In the genomic region with DNA sequence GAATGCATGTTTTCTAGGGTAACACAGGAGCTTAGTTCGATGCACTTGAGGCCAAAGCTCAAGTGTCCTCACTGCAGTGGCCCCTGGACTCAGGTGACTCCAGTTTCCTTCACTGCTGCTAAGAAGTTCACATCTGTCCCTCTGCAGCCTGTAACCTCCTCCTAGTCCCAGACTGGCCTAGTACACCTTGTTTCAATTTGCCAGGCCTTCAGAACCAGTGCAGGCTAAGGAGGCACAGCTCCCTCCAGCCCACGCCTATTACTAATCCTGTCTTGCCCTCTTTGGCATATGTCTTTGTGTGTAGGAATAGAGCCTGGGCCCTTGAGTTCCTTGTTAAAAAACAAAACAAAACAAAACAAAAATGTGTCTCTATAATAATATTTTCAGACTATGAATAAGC, we compare ENCODE assay signal across 8 mouse cellular contexts. TPM values are rescaled to one million over a fixed set of nuclear protein-coding genes. Genes with fewer than 3 reads are reported as not detected.
DNase-seq lines count a peak whose midpoint lies in the region; ATAC-seq and TF ChIP-seq lines count a peak whose summit lies in the region.

No protein-coding gene starts in this region.

- peaks cover 16% of the 10 kb centered on the region for H3K4me1 ChIP-seq in limb, embryonic 12.5 days (replicated peaks)
- H3K4me1 ChIP-seq in neural tube, embryonic 14.5 days (ENCODE audit: control insufficient read depth, insufficient read depth, low read length) = peaks cover 13% of the 10 kb centered on the region; the same call in 1 of the 2 replicates

- no peak for DNase-seq in left cerebral cortex, adult 2 months (ENCODE audit: extremely low spot score in 1 of 2, low spot score in 2 of 2)
- DNase-seq in left cerebral cortex, postnatal 14 days (ENCODE audit: low spot score in 2 of 2) = no peak
- DNase-seq in left cerebral cortex, postnatal 10 days (ENCODE audit: extremely low spot score in 1 of 2, low spot score in 2 of 2) = no peak
- no peak for DNase-seq in right cerebral cortex, postnatal 36 days (ENCODE audit: low spot score in 2 of 2)
- no peak for DNase-seq in frontal cortex, postnatal 36 days (ENCODE audit: low spot score in 2 of 2)

- ATAC-seq in erythroid progenitor cell, adult 5-6 weeks (replicated peaks; ENCODE audit: low FRiP score, poor library complexity, severe bottlenecking) = 0 out of 2 replicates have a peak, but pooled peaks have one; percentile 15
- peak; percentile 54; the same call in 1 of the 2 replicates for ATAC-seq in limb, embryonic 12.5 days (ENCODE audit: insufficient number of reproducible peaks, insufficient read depth, low FRiP score, low TSS enrichment, low read depth)
- ATAC-seq in neural tube, embryonic 14.5 days (ENCODE audit: low read depth) = peak; percentile 39; the same call in 1 of the 2 replicates

- no peaks in the 10 kb centered on the region for H3K9me3 ChIP-seq in limb, embryonic 12.5 days
- H3K9me3 ChIP-seq in neural tube, embryonic 14.5 days (ENCODE audit: control insufficient read depth, low read length) = no peaks in the 10 kb centered on the region

- H3K27me3 ChIP-seq in limb, embryonic 12.5 days = no peaks in the 10 kb centered on the region
- H3K27me3 ChIP-seq in neural tube, embryonic 14.5 days (ENCODE audit: control insufficient read depth, insufficient read depth, low read length) = no peaks in the 10 kb centered on the region

- intact Hi-C loops in left cerebral cortex, adult 2 months (cut with DNase I) = no loop called here
- intact Hi-C loops in left cerebral cortex, postnatal 14 days (cut with DNase I) = no loop called here
- intact Hi-C loops in left cerebral cortex, postnatal 10 days (cut with DNase I) = loop anchor here (5.0 kb wide), 1 partner anchor 60 kb away; no protein-coding TSS in a partner anchor

- no peak overlapping the region for H3K9ac ChIP-seq in limb, embryonic 12.5 days (replicated peaks)
- no peak overlapping the region for H3K9ac ChIP-seq in neural tube, embryonic 14.5 days (replicated peaks; ENCODE audit: low read depth, low read length)

- H3K4me3 ChIP-seq in left cerebral cortex, adult 2 months = peak overlapping the region; percentile 89
- no peak overlapping the region; the same call in 1 of the 2 replicates for H3K4me3 ChIP-seq in limb, embryonic 12.5 days (replicated peaks)
- H3K4me3 ChIP-seq in neural tube, embryonic 14.5 days (ENCODE audit: low read depth, low read length) = no peak overlapping the region

- peak overlapping the region; percentile 68 for H3K27ac ChIP-seq in left cerebral cortex, adult 2 months
- H3K27ac ChIP-seq in limb, embryonic 12.5 days = peak overlapping the region; percentile 67
- H3K27ac ChIP-seq in neural tube, embryonic 14.5 days (ENCODE audit: low read depth, low read length) = no peak overlapping the region

- no peak for TF ChIP-seq CTCF in left cerebral cortex, adult 2 months (IDR thresholded peaks at IDR 0.05)

- 48% methylated on average over 2 of the region's 2 CpGs for WGBS in limb, embryonic 12.5 days
- WGBS in neural tube, embryonic 14.5 days = 88% methylated on average over 2 of the region's 2 CpGs

- 0 out of 2 replicates have a peak overlapping the region, but pooled peaks have one; percentile 69 for H3K4me2 ChIP-seq in limb, embryonic 12.5 days
- H3K4me2 ChIP-seq in neural tube, embryonic 14.5 days (ENCODE audit: low read depth, low read length) = no peak overlapping the region

- H3K36me3 ChIP-seq in limb, embryonic 12.5 days = peaks cover 20% of the 10 kb centered on the region
- peaks cover 10% of the 10 kb centered on the region; the same call in 1 of the 2 replicates for H3K36me3 ChIP-seq in neural tube, embryonic 14.5 days (ENCODE audit: control insufficient read depth, insufficient read depth, low read length)

RNA-seq across cellular contexts. Expression of gene Tmem9, which starts 9.4 kb away (rescaled TPM):
- 10 to 100 TPM; 53.7 to 56.7 TPM for total RNA-seq in left cerebral cortex, adult 2 months (2021)
- 10 to 100 TPM; 73.0 to 78.7 TPM for total RNA-seq in left cerebral cortex, postnatal 14 days (2021)
- 29.8 and 64.5 TPM in 2 replicates for total RNA-seq in erythroid progenitor cell, adult 5-6 weeks (2015; ENCODE audit: low replicate concordance)
- total RNA-seq in erythroid progenitor cell, adult 5-6 weeks (2017; ENCODE audit: low replicate concordance) = 31.8 and 54.4 TPM in 2 replicates
- 165 and 173 TPM in 2 replicates for polyA plus RNA-seq in limb, embryonic 12.5 days (2016; fragmentation: Nextera tagmentation; extraction: Ambion mirVana)
- 69.9 and 115 TPM in 2 replicates for polyA plus RNA-seq in neural tube, embryonic 14.5 days (2014; fragmentation: Nextera tagmentation; extraction: Ambion mirVana)
- 10 to 100 TPM; 81.3 to 84.0 TPM for total RNA-seq in left cerebral cortex, postnatal 10 days (2021)

RNA-seq across cellular contexts. Expression of gene Igfn1, which starts 11.2 kb away (rescaled TPM):
- 10 to 100 TPM; 18.5 to 20.2 TPM for total RNA-seq in left cerebral cortex, adult 2 months (2021)
- total RNA-seq in left cerebral cortex, postnatal 14 days (2021) = 1 to 10 TPM; 1.8 to 2.9 TPM
- not detected in 2 replicates for total RNA-seq in erythroid progenitor cell, adult 5-6 weeks (2015; ENCODE audit: low replicate concordance)
- not detected in 2 replicates for total RNA-seq in erythroid progenitor cell, adult 5-6 weeks (2017; ENCODE audit: low replicate concordance)
- 0.14 TPM in 1 of 2 replicates, not detected in the other for polyA plus RNA-seq in limb, embryonic 12.5 days (2016; fragmentation: Nextera tagmentation; extraction: Ambion mirVana)
- 0.08 TPM in 1 of 2 replicates, not detected in the other for polyA plus RNA-seq in neural tube, embryonic 14.5 days (2014; fragmentation: Nextera tagmentation; extraction: Ambion mirVana)
- under 1 TPM; 0.41 to 0.73 TPM for total RNA-seq in left cerebral cortex, postnatal 10 days (2021)

RNA-seq across cellular contexts. Expression of gene Ascl5, which starts 33.3 kb away (rescaled TPM):
- 1 to 10 TPM; 1.8 to 2.0 TPM for total RNA-seq in left cerebral cortex, adult 2 months (2021)
- 1 to 10 TPM in 1 of 2 experiments, under 1 TPM in 1; 0.66 to 2.1 TPM for total RNA-seq in left cerebral cortex, postnatal 14 days (2021)
- total RNA-seq in erythroid progenitor cell, adult 5-6 weeks (2015; ENCODE audit: low replicate concordance) = not detected in 2 replicates
- total RNA-seq in erythroid progenitor cell, adult 5-6 weeks (2017; ENCODE audit: low replicate concordance) = not detected in 2 replicates
- polyA plus RNA-seq in limb, embryonic 12.5 days (2016; fragmentation: Nextera tagmentation; extraction: Ambion mirVana) = not detected in 2 replicates
- not detected in 2 replicates for polyA plus RNA-seq in neural tube, embryonic 14.5 days (2014; fragmentation: Nextera tagmentation; extraction: Ambion mirVana)
- 1 to 10 TPM in 1 of 2 experiments, under 1 TPM in 1; 0.66 to 1.2 TPM for total RNA-seq in left cerebral cortex, postnatal 10 days (2021)

RNA-seq across cellular contexts. Expression of gene Cacna1s, which starts 35.2 kb away (rescaled TPM):
- 1 to 10 TPM; 1.3 to 1.8 TPM for total RNA-seq in left cerebral cortex, adult 2 months (2021)
- 1 to 10 TPM; 1.0 to 1.1 TPM for total RNA-seq in left cerebral cortex, postnatal 14 days (2021)
- total RNA-seq in erythroid progenitor cell, adult 5-6 weeks (2015; ENCODE audit: low replicate concordance) = not detected in 2 replicates
- not detected in 2 replicates for total RNA-seq in erythroid progenitor cell, adult 5-6 weeks (2017; ENCODE audit: low replicate concordance)
- polyA plus RNA-seq in limb, embryonic 12.5 days (2016; fragmentation: Nextera tagmentation; extraction: Ambion mirVana) = 2.4 and 3.7 TPM in 2 replicates
- 0.20 TPM in 1 of 2 replicates, not detected in the other for polyA plus RNA-seq in neural tube, embryonic 14.5 days (2014; fragmentation: Nextera tagmentation; extraction: Ambion mirVana)
- 1 to 10 TPM; 1.5 to 2.4 TPM for total RNA-seq in left cerebral cortex, postnatal 10 days (2021)

Comparison
In these comparisons a context has a peak if more than half of its experiments do, and no peak if none do; other contexts are left out.
1. RNA of gene Igfn1, which starts 11.2 kb away (total RNA-seq): 18.5 to 20.2 TPM in left cerebral cortex, adult 2 months; 1.8 to 2.9 TPM in left cerebral cortex, postnatal 14 days, 0.41 to 0.73 TPM in left cerebral cortex, postnatal 10 days and not detected in erythroid progenitor cell, adult 5-6 weeks; every median in the first group is over 4 times any median in the second.
2. Peak in every context shown above with its lines, with median percentiles within 50 percentile points of each other: ATAC-seq.